8 mouse cellular contexts compared by ENCODE assay signal in genomic region chrX:7696520-7696919, GRCm38 (mm10). TPM values are rescaled to one million over a fixed set of nuclear protein-coding genes. Genes with fewer than 3 reads are reported as not detected.
DNase-seq lines count a peak whose midpoint lies in the region; ATAC-seq lines count a peak whose summit lies in the region.

No protein-coding gene starts in this region.

- H3K4me2 ChIP-seq in heart, embryonic 11.5 days, result peak overlapping the region; percentile 51
- peak overlapping the region; percentile 42 for H3K4me2 ChIP-seq in hindbrain, embryonic 13.5 days

- H3K9ac ChIP-seq in heart, embryonic 11.5 days (ENCODE audit: low read depth, low read length), result no peak overlapping the region
- no peak overlapping the region for H3K9ac ChIP-seq in hindbrain, embryonic 13.5 days

- WGBS in heart, embryonic 11.5 days (ENCODE audit: insufficient replicate concordance), result 38% methylated on average over 6 of the region's 6 CpGs
- 45% methylated on average over 6 of the region's 6 CpGs for WGBS in hindbrain, embryonic 13.5 days
- 46% methylated on average over 6 of the region's 6 CpGs for WGBS in midbrain, embryonic 10.5 days

- no peaks in the 10 kb centered on the region for H3K4me1 ChIP-seq in heart, embryonic 11.5 days (ENCODE audit: control insufficient read depth, insufficient read depth, low read length)
- H3K4me1 ChIP-seq in hindbrain, embryonic 13.5 days (replicated peaks), result peaks cover 16% of the 10 kb centered on the region
- H3K4me1 ChIP-seq in midbrain, embryonic 10.5 days, result peaks cover 5% of the 10 kb centered on the region

- H3K36me3 ChIP-seq in heart, embryonic 11.5 days (ENCODE audit: control insufficient read depth, insufficient read depth, low read length), result no peaks in the 10 kb centered on the region; the same call in 1 of the 2 replicates
- peaks cover 5% of the 10 kb centered on the region; the same call in 1 of the 2 replicates for H3K36me3 ChIP-seq in hindbrain, embryonic 13.5 days
- peaks cover 29% of the 10 kb centered on the region for H3K36me3 ChIP-seq in midbrain, embryonic 10.5 days

- DNase-seq in heart, postnatal 4 days, result no peak
- no peak for DNase-seq in midbrain, embryonic 10.5 days (ENCODE audit: low spot score)
- DNase-seq in B cell, adult 2 months, result no peak
- no peak for DNase-seq in retina, postnatal 1 day
- DNase-seq in ovary, postnatal 10 days (ENCODE audit: low spot score), result no peak

- no peaks in the 10 kb centered on the region for H3K9me3 ChIP-seq in heart, embryonic 11.5 days (replicated peaks; ENCODE audit: control insufficient read depth, low read length)
- no peaks in the 10 kb centered on the region for H3K9me3 ChIP-seq in hindbrain, embryonic 13.5 days
- no peaks in the 10 kb centered on the region for H3K9me3 ChIP-seq in midbrain, embryonic 10.5 days (replicated peaks)

- no peak overlapping the region for H3K27ac ChIP-seq in heart, embryonic 11.5 days (ENCODE audit: low read depth, low read length)
- H3K27ac ChIP-seq in hindbrain, embryonic 13.5 days, result no peak overlapping the region
- H3K27ac ChIP-seq in midbrain, embryonic 10.5 days (replicated peaks), result no peak overlapping the region

- H3K4me3 ChIP-seq in heart, embryonic 11.5 days (ENCODE audit: low read depth, low read length), result peak overlapping the region; percentile 67; the same call in 1 of the 2 replicates
- peak overlapping the region; percentile 9; the same call in 1 of the 2 replicates for H3K4me3 ChIP-seq in hindbrain, embryonic 13.5 days
- peak overlapping the region; percentile 64 for H3K4me3 ChIP-seq in midbrain, embryonic 10.5 days

- ATAC-seq in heart, embryonic 11.5 days (replicated peaks; ENCODE audit: insufficient number of reproducible peaks, low FRiP score, low TSS enrichment), result no peak
- 0 out of 2 replicates have a peak, but pooled peaks have one; percentile 4 for ATAC-seq in common myeloid progenitor, adult 5-6 weeks (replicated peaks; ENCODE audit: low read depth, poor library complexity, severe bottlenecking)
- peak; percentile 63; the same call in 1 of the 2 replicates for ATAC-seq in hindbrain, embryonic 13.5 days (ENCODE audit: low FRiP score)

- H3K27me3 ChIP-seq in heart, embryonic 11.5 days (ENCODE audit: control insufficient read depth, insufficient read depth, low read length), result no peaks in the 10 kb centered on the region
- H3K27me3 ChIP-seq in hindbrain, embryonic 13.5 days, result no peaks in the 10 kb centered on the region
- no peaks in the 10 kb centered on the region for H3K27me3 ChIP-seq in midbrain, embryonic 10.5 days (ENCODE audit: low read depth, poor library complexity, severe bottlenecking)

RNA-seq across cellular contexts. Expression of gene Gpkow, which starts 0.4 kb away (rescaled TPM):
- 31.2 and 35.7 TPM in 2 replicates for polyA plus RNA-seq in heart, embryonic 11.5 days (2014; fragmentation: Nextera tagmentation; extraction: Ambion mirVana)
- 10 to 100 TPM; 26.1 to 26.4 TPM for total RNA-seq in heart, postnatal 4 days (2021)
- 19.6 and 22.4 TPM in 2 replicates for total RNA-seq in common myeloid progenitor, adult 5-6 weeks (2017)
- 43.0 and 46.3 TPM in 2 replicates for polyA plus RNA-seq in hindbrain, embryonic 13.5 days (2015; fragmentation: Nextera tagmentation; extraction: Ambion mirVana)
- polyA plus RNA-seq in midbrain, embryonic 10.5 days (2016; fragmentation: Nextera tagmentation; extraction: Ambion mirVana), result 40.2 and 44.5 TPM in 2 replicates

RNA-seq across cellular contexts. Expression of gene Magix, which starts 15.5 kb away (rescaled TPM):
- not detected in 2 replicates for polyA plus RNA-seq in heart, embryonic 11.5 days (2014; fragmentation: Nextera tagmentation; extraction: Ambion mirVana)
- total RNA-seq in heart, postnatal 4 days (2021), result 1 to 10 TPM; 2.3 to 2.7 TPM
- total RNA-seq in common myeloid progenitor, adult 5-6 weeks (2017), result 0.68 TPM in 1 of 2 replicates, not detected in the other
- polyA plus RNA-seq in hindbrain, embryonic 13.5 days (2015; fragmentation: Nextera tagmentation; extraction: Ambion mirVana), result 0.09 TPM in 1 of 2 replicates, not detected in the other
- 0.10 TPM in 1 of 2 replicates, not detected in the other for polyA plus RNA-seq in midbrain, embryonic 10.5 days (2016; fragmentation: Nextera tagmentation; extraction: Ambion mirVana)

RNA-seq across cellular contexts. Expression of gene Wdr45, which starts 17.6 kb away (rescaled TPM):
- polyA plus RNA-seq in heart, embryonic 11.5 days (2014; fragmentation: Nextera tagmentation; extraction: Ambion mirVana), result 16.0 and 16.2 TPM in 2 replicates
- 10 to 100 TPM; 23.6 to 23.9 TPM for total RNA-seq in heart, postnatal 4 days (2021)
- 31.1 and 31.9 TPM in 2 replicates for total RNA-seq in common myeloid progenitor, adult 5-6 weeks (2017)
- 32.2 and 32.4 TPM in 2 replicates for polyA plus RNA-seq in hindbrain, embryonic 13.5 days (2015; fragmentation: Nextera tagmentation; extraction: Ambion mirVana)
- polyA plus RNA-seq in midbrain, embryonic 10.5 days (2016; fragmentation: Nextera tagmentation; extraction: Ambion mirVana), result 16.7 and 23.2 TPM in 2 replicates

RNA-seq across cellular contexts. Expression of gene Plp2, which starts 25.3 kb away (rescaled TPM):
- polyA plus RNA-seq in heart, embryonic 11.5 days (2014; fragmentation: Nextera tagmentation; extraction: Ambion mirVana), result 171 and 181 TPM in 2 replicates
- 100 to 1,000 TPM; 101 to 115 TPM for total RNA-seq in heart, postnatal 4 days (2021)
- 42.5 and 44.7 TPM in 2 replicates for total RNA-seq in common myeloid progenitor, adult 5-6 weeks (2017)
- polyA plus RNA-seq in hindbrain, embryonic 13.5 days (2015; fragmentation: Nextera tagmentation; extraction: Ambion mirVana), result 23.8 and 25.1 TPM in 2 replicates
- polyA plus RNA-seq in midbrain, embryonic 10.5 days (2016; fragmentation: Nextera tagmentation; extraction: Ambion mirVana), result 41.4 and 42.9 TPM in 2 replicates

RNA-seq across cellular contexts. Expression of gene Gm45208, which starts 25.5 kb away (rescaled TPM):
- 0.34 TPM in 1 of 2 replicates, not detected in the other for polyA plus RNA-seq in heart, embryonic 11.5 days (2014; fragmentation: Nextera tagmentation; extraction: Ambion mirVana)
- not detected for total RNA-seq in heart, postnatal 4 days (2021)
- not detected in 2 replicates for total RNA-seq in common myeloid progenitor, adult 5-6 weeks (2017)
- 0.60 TPM in 1 of 2 replicates, not detected in the other for polyA plus RNA-seq in hindbrain, embryonic 13.5 days (2015; fragmentation: Nextera tagmentation; extraction: Ambion mirVana)
- polyA plus RNA-seq in midbrain, embryonic 10.5 days (2016; fragmentation: Nextera tagmentation; extraction: Ambion mirVana), result 0.36 and 0.50 TPM in 2 replicates

Comparison
In these comparisons a context has a peak if more than half of its experiments do, and no peak if none do; other contexts are left out.
1. H3K4me3 ChIP-seq: peak in every context shown above with its lines; median percentile 67 in heart, embryonic 11.5 days; 64 in midbrain, embryonic 10.5 days; 9 in hindbrain, embryonic 13.5 days.